Mouse (Mus musculus) skeletal muscle tissue, adult 2 months (tissue): ENCODE data around the gene Olfr681.
"Not testable (repeated sequence)": the region's sequence is repeated elsewhere in the genome, so short reads cannot be mapped to it uniquely, and the experiment has no call there.

Source experiments
- DNase-seq: peaks from one replicate; pipeline ENCODE4 v3.0.0-alpha.2; 2012; ENCODE audit warnings: low read depth, low spot score

Olfr681 gene

GRCm38 (mm10) chr7:105116536-105116935 is at the start of gene Olfr681:
TSS of gene Olfr681 (plus strand) at chr7:105116836.
- DNase-seq, result no peak

- no peak for DNase-seq
These were observed 35.7 kb upstream of the Olfr681 start, which contains the start of gene Olfr679 for GRCm38 (mm10) chr7:105080905-105081304. TSS of gene Olfr679 (plus strand) at chr7:105081205.

- DNase-seq, result not testable (repeated sequence)
These were observed 23.9 kb upstream of the Olfr681 start, which contains the start of gene Olfr680-ps1 for GRCm38 (mm10) chr7:105092717-105093116. TSS of gene Olfr680-ps1 (minus strand) at chr7:105092817.

GRCm38 (mm10) chr7:105141275-105141674 is 24.6 kb downstream of the Olfr681 start:
- DNase-seq, result no peak

- DNase-seq, result no peak
These were observed 30.3 kb downstream of the Olfr681 start, which contains the start of gene Olfr683 for GRCm38 (mm10) chr7:105146912-105147311. TSS of gene Olfr683 (minus strand) at chr7:105147012.

- DNase-seq, result no peak
These were observed 46.9 kb downstream of the Olfr681 start, which contains the start of gene Olfr684 for GRCm38 (mm10) chr7:105163553-105163952. TSS of gene Olfr684 (minus strand) at chr7:105163653.

- DNase-seq, result no peak
These were observed 54.1 kb downstream of the Olfr681 start for GRCm38 (mm10) chr7:105170773-105171172.
